Mouse (Mus musculus) megakaryocyte, embryonic 14.5 days (primary cell): ENCODE data around the gene Stx16.

Source experiments
- FLI1 ChIP-seq: IDR thresholded peaks from 2 replicates; pipeline ENCODE4 v1.6.1; 2012; ENCODE audit warnings: low read length, inconsistent platforms, mixed read lengths
- GATA1 ChIP-seq: IDR thresholded peaks from 3 replicates; pipeline ENCODE4 v1.6.1; 2012; ENCODE audit warnings: mixed read lengths, low read length, inconsistent platforms, borderline replicate concordance

GRCm38 (mm10) chr2:174123731-174124130 lies 47.6 kb downstream of the Stx16 start:
- no peak for TF ChIP-seq GATA1
- no peak for TF ChIP-seq FLI1
